Mouse (Mus musculus): Measurements from ENCODE around the gene Ints3. TPM values are rescaled to one million over a fixed set of nuclear protein-coding genes. Genes with fewer than 3 reads are reported as not detected.
"Not testable (repeated sequence)": the region's sequence is repeated elsewhere in the genome, so short reads cannot be mapped to it uniquely, and the experiment has no call there.

The Ints3 gene
- polyA plus RNA-seq, 1 experiment, result not detected

GRCm38 (mm10) chr3:90367001-90367632, 66.3 kb downstream of the Ints3 start:
- 90% methylated on average over 5 of the region's 5 CpGs for WGBS

GRCm38 (mm10) chr3:90362346-90362745, 71.1 kb downstream of the Ints3 start:
- Histone ChIP-seq H3K4me1 (ENCODE audit: control insufficient read depth, insufficient read depth, low read length) (no peaks in the 10 kb centered on the region), H3K27ac (ENCODE audit: insufficient read depth, low read depth, low read length) (no peak overlapping the region)
- 69% methylated on average over 2 of the region's 2 CpGs for WGBS

More at GRCm38 (mm10) chr3:90367001-90367632, 66.3 kb downstream of the Ints3 start:
- H3K4me3 ChIP-seq (ENCODE audit: insufficient read depth, low read depth, low read length), result no peak overlapping the region
- TF ChIP-seq CTCF (IDR thresholded peaks at IDR 0.05; ENCODE audit: insufficient read depth, low read depth, low read length), result no peak
- TF ChIP-seq POLR2A (IDR thresholded peaks at IDR 0.05; ENCODE audit: insufficient read depth, low read depth, low read length), result no peak
- H3K4me1 ChIP-seq (ENCODE audit: control insufficient read depth, insufficient read depth, low read length), result no peaks in the 10 kb centered on the region
- no peak overlapping the region for H3K27ac ChIP-seq (ENCODE audit: insufficient read depth, low read depth, low read length)

GRCm38 (mm10) chr3:90361476-90361875, 71.9 kb downstream of the Ints3 start:
- H3K4me1 ChIP-seq (ENCODE audit: control insufficient read depth, insufficient read depth, low read length), result no peaks in the 10 kb centered on the region
- TF ChIP-seq POLR2A (IDR thresholded peaks at IDR 0.05; ENCODE audit: insufficient read depth, low read depth, low read length) (no peak), CTCF (IDR thresholded peaks at IDR 0.05; ENCODE audit: insufficient read depth, low read depth, low read length) (no peak)
- H3K27ac ChIP-seq (ENCODE audit: insufficient read depth, low read depth, low read length), result no peak overlapping the region
- WGBS, result 81% methylated on average over 4 of the region's 4 CpGs
- no peak overlapping the region for H3K4me3 ChIP-seq (ENCODE audit: insufficient read depth, low read depth, low read length)

More at GRCm38 (mm10) chr3:90362346-90362745, 71.1 kb downstream of the Ints3 start:
- TF ChIP-seq POLR2A (IDR thresholded peaks at IDR 0.05; ENCODE audit: insufficient read depth, low read depth, low read length) (no peak), CTCF (IDR thresholded peaks at IDR 0.05; ENCODE audit: insufficient read depth, low read depth, low read length) (no peak)
- no peak overlapping the region for H3K4me3 ChIP-seq (ENCODE audit: insufficient read depth, low read depth, low read length)

GRCm38 (mm10) chr3:90359230-90359629, 74.2 kb downstream of the Ints3 start:
- no peaks in the 10 kb centered on the region for H3K4me1 ChIP-seq (ENCODE audit: control insufficient read depth, insufficient read depth, low read length)
- no peak overlapping the region for H3K27ac ChIP-seq (ENCODE audit: insufficient read depth, low read depth, low read length)
- no peak overlapping the region for H3K4me3 ChIP-seq (ENCODE audit: insufficient read depth, low read depth, low read length)
- WGBS, result 77% methylated on average over 1 of the region's 1 CpGs
- no peak for TF ChIP-seq POLR2A (IDR thresholded peaks at IDR 0.05; ENCODE audit: insufficient read depth, low read depth, low read length)

- H3K27ac ChIP-seq (ENCODE audit: insufficient read depth, low read depth, low read length), result no peak overlapping the region
- no peak overlapping the region for H3K4me3 ChIP-seq (ENCODE audit: insufficient read depth, low read depth, low read length)
- WGBS, result 62% methylated on average over 7 of the region's 7 CpGs
- H3K4me1 ChIP-seq (ENCODE audit: control insufficient read depth, insufficient read depth, low read length), result no peaks in the 10 kb centered on the region
- TF ChIP-seq POLR2A (IDR thresholded peaks at IDR 0.05; ENCODE audit: insufficient read depth, low read depth, low read length) (no peak), CTCF (IDR thresholded peaks at IDR 0.05; ENCODE audit: insufficient read depth, low read depth, low read length) (no peak)
Observed at GRCm38 (mm10) chr3:90357959-90358358, 75.5 kb downstream of the Ints3 start.

- Histone ChIP-seq H3K4me3 (ENCODE audit: insufficient read depth, low read depth, low read length) (no peak overlapping the region), H3K4me1 (ENCODE audit: control insufficient read depth, insufficient read depth, low read length) (no peaks in the 10 kb centered on the region), H3K27ac (ENCODE audit: insufficient read depth, low read depth, low read length) (no peak overlapping the region)
- WGBS, result 99% methylated on average over 4 of the region's 4 CpGs
- no peak for TF ChIP-seq CTCF (IDR thresholded peaks at IDR 0.05; ENCODE audit: insufficient read depth, low read depth, low read length)
- TF ChIP-seq POLR2A (IDR thresholded peaks at IDR 0.05; ENCODE audit: insufficient read depth, low read depth, low read length), result no peak
Observed at GRCm38 (mm10) chr3:90347847-90348246, 85.6 kb downstream of the Ints3 start.

- H3K27ac ChIP-seq (ENCODE audit: insufficient read depth, low read depth, low read length); H3K4me1 ChIP-seq (ENCODE audit: control insufficient read depth, insufficient read depth, low read length); H3K4me3 ChIP-seq (ENCODE audit: insufficient read depth, low read depth, low read length): not testable (repeated sequence)
- WGBS, result 73% methylated on average over 2 of the region's 2 CpGs
Observed at GRCm38 (mm10) chr3:90342853-90343252, 90.6 kb downstream of the Ints3 start.

Other genes starting within 250 kb of the Ints3 start
- 2,782 TPM in 1 of 2 replicates, not detected in the other for gene Rps27, start 220.0 kb downstream of the Ints3 start, polyA plus RNA-seq (2012; ENCODE audit: insufficient read depth, insufficient read length, low replicate concordance, missing spikeins)
- not detected in 2 replicates for gene Rab13, start 219.9 kb downstream of the Ints3 start, polyA plus RNA-seq (2012; ENCODE audit: insufficient read depth, insufficient read length, low replicate concordance, missing spikeins)
- not detected in 2 replicates for gene Jtb, start 202.0 kb downstream of the Ints3 start, polyA plus RNA-seq (2012; ENCODE audit: insufficient read depth, insufficient read length, low replicate concordance, missing spikeins)
- not detected in 2 replicates for gene Creb3l4, start 190.1 kb downstream of the Ints3 start, polyA plus RNA-seq (2012; ENCODE audit: insufficient read depth, insufficient read length, low replicate concordance, missing spikeins)
- not detected in 2 replicates for gene Slc39a1, start 185.4 kb downstream of the Ints3 start, polyA plus RNA-seq (2012; ENCODE audit: insufficient read depth, insufficient read length, low replicate concordance, missing spikeins)
- not detected in 2 replicates for gene Crtc2, start 179.5 kb downstream of the Ints3 start, polyA plus RNA-seq (2012; ENCODE audit: insufficient read depth, insufficient read length, low replicate concordance, missing spikeins)
- not detected in 2 replicates for gene Dennd4b, start 168.4 kb downstream of the Ints3 start, polyA plus RNA-seq (2012; ENCODE audit: insufficient read depth, insufficient read length, low replicate concordance, missing spikeins)
- gene Gatad2b, start 140.4 kb downstream of the Ints3 start, polyA plus RNA-seq (2012; ENCODE audit: insufficient read depth, insufficient read length, low replicate concordance, missing spikeins), result 118 TPM in 1 of 2 replicates, not detected in the other
- not detected in 2 replicates for gene Slc27a3, start 43.7 kb downstream of the Ints3 start, polyA plus RNA-seq (2012; ENCODE audit: insufficient read depth, insufficient read length, low replicate concordance, missing spikeins)
- not detected in 2 replicates for gene Npr1, start 32.2 kb upstream of the Ints3 start, polyA plus RNA-seq (2012; ENCODE audit: insufficient read depth, insufficient read length, low replicate concordance, missing spikeins)
- gene Ilf2, start 42.5 kb upstream of the Ints3 start, polyA plus RNA-seq (2012; ENCODE audit: insufficient read depth, insufficient read length, low replicate concordance, missing spikeins), result not detected in 2 replicates
- not detected in 2 replicates for gene Snapin, start 57.4 kb upstream of the Ints3 start, polyA plus RNA-seq (2012; ENCODE audit: insufficient read depth, insufficient read length, low replicate concordance, missing spikeins)
- gene Chtop, start 75.9 kb upstream of the Ints3 start, polyA plus RNA-seq (2012; ENCODE audit: insufficient read depth, insufficient read length, low replicate concordance, missing spikeins), result 401 TPM in 1 of 2 replicates, not detected in the other
- not detected in 2 replicates for gene S100a1, start 80.8 kb upstream of the Ints3 start, polyA plus RNA-seq (2012; ENCODE audit: insufficient read depth, insufficient read length, low replicate concordance, missing spikeins)
- gene S100a13, start 80.8 kb upstream of the Ints3 start, polyA plus RNA-seq (2012; ENCODE audit: insufficient read depth, insufficient read length, low replicate concordance, missing spikeins), result not detected in 2 replicates
- not detected in 2 replicates for gene S100a14, start 93.2 kb upstream of the Ints3 start, polyA plus RNA-seq (2012; ENCODE audit: insufficient read depth, insufficient read length, low replicate concordance, missing spikeins)
- gene S100a16, start 103.6 kb upstream of the Ints3 start, polyA plus RNA-seq (2012; ENCODE audit: insufficient read depth, insufficient read length, low replicate concordance, missing spikeins), result not detected in 2 replicates
- gene S100a3, start 127.0 kb upstream of the Ints3 start, polyA plus RNA-seq (2012; ENCODE audit: insufficient read depth, insufficient read length, low replicate concordance, missing spikeins), result not detected in 2 replicates
- gene S100a2, start 156.6 kb upstream of the Ints3 start, polyA plus RNA-seq (2012; ENCODE audit: insufficient read depth, insufficient read length, low replicate concordance, missing spikeins), result not detected in 2 replicates
- not detected in 2 replicates for gene Gm42674, start 168.3 kb upstream of the Ints3 start, polyA plus RNA-seq (2012; ENCODE audit: insufficient read depth, insufficient read length, low replicate concordance, missing spikeins)
- gene S100a4, start 170.1 kb upstream of the Ints3 start, polyA plus RNA-seq (2012; ENCODE audit: insufficient read depth, insufficient read length, low replicate concordance, missing spikeins), result not detected in 2 replicates
- gene S100a5, start 174.9 kb upstream of the Ints3 start, polyA plus RNA-seq (2012; ENCODE audit: insufficient read depth, insufficient read length, low replicate concordance, missing spikeins), result not detected in 2 replicates
- gene S100a6, start 179.3 kb upstream of the Ints3 start, polyA plus RNA-seq (2012; ENCODE audit: insufficient read depth, insufficient read length, low replicate concordance, missing spikeins), result not detected in 2 replicates
- gene S100a7a, start 220.4 kb upstream of the Ints3 start, polyA plus RNA-seq (2012; ENCODE audit: insufficient read depth, insufficient read length, low replicate concordance, missing spikeins), result not detected in 2 replicates
- not detected in 2 replicates for gene S100a8, start 235.4 kb upstream of the Ints3 start, polyA plus RNA-seq (2012; ENCODE audit: insufficient read depth, insufficient read length, low replicate concordance, missing spikeins)